Mouse (Mus musculus) T-helper 17 cell (primary cell): ENCODE measurements around the gene Abcb11.
"Not testable (repeated sequence)": the region's sequence is repeated elsewhere in the genome, so short reads cannot be mapped to it uniquely, and the experiment has no call there.

Source experiments
- in situ Hi-C, 2 experiments: fragments of 300-600 bp; cut with MboI, MseI; formaldehyde crosslinking; loops; 1 replicate in 1 of 2; 2 replicates in 1 of 2; pipeline ENCODE4 v1.15.1; 2025; ENCODE audit warnings: high pct_unique_total_duplicates in 2 of 2

The Abcb11 gene

GRCm38 (mm10) chr2:69342496-69343221 lies at the start of gene Abcb11:
Abcb11 (minus strand) TSS chr2:69342616.
- in situ Hi-C loops, result no loop called here

- in situ Hi-C loops, result no loop called here
Measured at GRCm38 (mm10) chr2:69386118-69386871, 43.9 kb upstream of the Abcb11 start.

GRCm38 (mm10) chr2:69382838-69383237 lies 40.4 kb upstream of the Abcb11 start:
- in situ Hi-C loops, result loop anchor here in 1 of 2 experiments (5.0 kb wide), 1 partner anchor 916 kb away; no protein-coding TSS in a partner anchor

- in situ Hi-C loops, result loop anchor here in 1 of 2 experiments (5.0 kb wide), 1 partner anchor 914 kb away; no protein-coding TSS in a partner anchor
Measured at GRCm38 (mm10) chr2:69381740-69382139, 39.3 kb upstream of the Abcb11 start.

- in situ Hi-C loops, result loop anchor here in 1 of 2 experiments (5.0 kb wide), 1 partner anchor 913 kb away; no protein-coding TSS in a partner anchor
Measured at GRCm38 (mm10) chr2:69380281-69380680, 37.9 kb upstream of the Abcb11 start, which contains the start of gene Dhrs9. Dhrs9 (plus strand) TSS chr2:69380445.

GRCm38 (mm10) chr2:69379801-69380200 lies 37.4 kb upstream of the Abcb11 start:
- in situ Hi-C loops, result loop anchor here in 1 of 2 experiments (5.0 kb wide), 1 partner anchor 912 kb away; no protein-coding TSS in a partner anchor

- in situ Hi-C loops, result no loop called here
Measured at GRCm38 (mm10) chr2:69376780-69377179, 34.4 kb upstream of the Abcb11 start.

- in situ Hi-C loops, result no loop called here
Measured at GRCm38 (mm10) chr2:69365275-69365674, 22.9 kb upstream of the Abcb11 start.

- in situ Hi-C loops, result no loop called here
Measured at GRCm38 (mm10) chr2:69364831-69365230, 22.4 kb upstream of the Abcb11 start.

- in situ Hi-C loops, result not testable (repeated sequence)
Measured at GRCm38 (mm10) chr2:69355402-69355801, 13.0 kb upstream of the Abcb11 start.

GRCm38 (mm10) chr2:69341506-69341905 lies 910 bp downstream of the Abcb11 start:
- in situ Hi-C loops, result no loop called here

GRCm38 (mm10) chr2:69331523-69331922 lies 10.9 kb downstream of the Abcb11 start:
- in situ Hi-C loops, result not testable (repeated sequence)

GRCm38 (mm10) chr2:69328509-69329163 lies 13.8 kb downstream of the Abcb11 start:
- in situ Hi-C loops, result no loop called here

GRCm38 (mm10) chr2:69324881-69325660 lies 17.3 kb downstream of the Abcb11 start:
- in situ Hi-C loops, result no loop called here

GRCm38 (mm10) chr2:69323018-69323417 lies 19.4 kb downstream of the Abcb11 start:
- in situ Hi-C loops, result no loop called here

GRCm38 (mm10) chr2:69321457-69321856 lies 21.0 kb downstream of the Abcb11 start:
- in situ Hi-C loops, result no loop called here

- in situ Hi-C loops, result no loop called here
Measured at GRCm38 (mm10) chr2:69311337-69311736, 31.1 kb downstream of the Abcb11 start.

- in situ Hi-C loops, result no loop called here
Measured at GRCm38 (mm10) chr2:69308136-69308535, 34.3 kb downstream of the Abcb11 start.

GRCm38 (mm10) chr2:69300568-69300967 lies 41.8 kb downstream of the Abcb11 start:
- in situ Hi-C loops, result not testable (repeated sequence)

GRCm38 (mm10) chr2:69294508-69294907 lies 47.9 kb downstream of the Abcb11 start:
- in situ Hi-C loops, result no loop called here

GRCm38 (mm10) chr2:69288989-69289388 lies 53.4 kb downstream of the Abcb11 start:
- in situ Hi-C loops, result no loop called here
